Mouse (Mus musculus): Measurements from ENCODE around the gene Hist1h2ad. TPM values are rescaled to one million over a fixed set of nuclear protein-coding genes. Genes with fewer than 3 reads are reported as not detected.

Hist1h2ad gene
- polyA plus RNA-seq, 1 experiment from 2014 or later: 0.49 TPM

DNA sequence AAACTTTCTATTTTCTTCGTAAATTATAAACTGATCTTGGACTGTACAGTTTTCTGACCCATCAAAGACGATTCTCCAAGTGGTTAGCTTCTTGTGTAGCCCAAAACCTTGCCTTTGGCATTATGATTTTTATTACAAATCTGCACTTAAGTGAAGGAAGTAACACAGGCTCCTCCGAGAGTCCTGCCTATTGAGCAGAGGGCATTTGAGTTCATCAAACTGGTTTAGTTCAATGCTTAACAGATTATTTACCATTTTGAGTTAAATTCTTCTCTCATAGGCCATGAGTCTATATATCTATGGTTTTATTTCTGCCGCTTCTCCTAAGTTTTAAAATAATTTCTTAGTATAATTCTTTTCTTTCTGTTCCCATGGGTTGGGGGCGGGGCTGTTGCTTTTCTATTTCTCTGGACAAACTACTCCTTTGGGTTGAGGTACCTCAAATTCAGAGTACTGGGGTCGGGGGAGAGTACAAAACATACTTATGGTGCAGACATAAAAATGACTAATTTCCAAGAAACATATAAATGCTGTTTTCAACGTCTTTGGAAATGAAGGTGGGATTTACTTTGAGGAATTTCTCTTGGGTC, 48.8 kb downstream of the Hist1h2ad start:
- Histone ChIP-seq H3K9me3 (ENCODE audit: low read length) (no peaks in the 10 kb centered on the region), H3K4me3 (ENCODE audit: low read depth, low read length) (peak overlapping the region; percentile 69), H3K4me2 (replicated peaks; ENCODE audit: low read depth, low read length) (peak overlapping the region; percentile 94), H3K27ac (ENCODE audit: low read length) (peak overlapping the region; percentile 89), H3K4me1 (ENCODE audit: insufficient read depth, low read depth, low read length) (peaks cover 4% of the 10 kb centered on the region; the same call in 1 of the 2 replicates), H3K9ac (replicated peaks; ENCODE audit: low read depth) (peak overlapping the region; percentile 44; the same call in 1 of the 2 replicates), H3K36me3 (ENCODE audit: insufficient read depth, low read length) (no peaks in the 10 kb centered on the region), H3K27me3 (replicated peaks; ENCODE audit: insufficient read depth, low read length) (no peaks in the 10 kb centered on the region)
- peak; percentile 44 for DNase-seq (ENCODE audit: low spot score)
- TF ChIP-seq CTCF (IDR thresholded peaks at IDR 0.05): no peak
- TF ChIP-seq EP300 (IDR thresholded peaks at IDR 0.05): peak; percentile 20; the same call in 1 of the 2 replicates
- 22% methylated on average over 7 of the region's 7 CpGs for WGBS
- ATAC-seq: no peak

Small RNA genes lying within 50 kb of the gene (microRNA-seq; reads per million reads assigned to microRNA genes)
- gene Gm44297: not detected
- not detected for gene Gm44359
- gene Gm44394: not detected

Other genes starting within 250 kb of the Hist1h2ad start
- gene Zfp322a, start 205.2 kb upstream of the Hist1h2ad start, polyA plus RNA-seq (2015; fragmentation: Nextera tagmentation; extraction: Ambion mirVana): 27.1 and 30.9 TPM in 2 replicates
- 8.4 and 8.7 TPM in 2 replicates for gene Abt1, start 150.5 kb upstream of the Hist1h2ad start, polyA plus RNA-seq (2015; fragmentation: Nextera tagmentation; extraction: Ambion mirVana)
- gene Btn1a1, start 108.5 kb upstream of the Hist1h2ad start, polyA plus RNA-seq (2015; fragmentation: Nextera tagmentation; extraction: Ambion mirVana): 0.14 and 0.21 TPM in 2 replicates
- gene Btn2a2, start 85.5 kb upstream of the Hist1h2ad start, polyA plus RNA-seq (2015; fragmentation: Nextera tagmentation; extraction: Ambion mirVana): 0.06 and 0.07 TPM in 2 replicates
- gene Hist1h4h, start 43.3 kb upstream of the Hist1h2ad start, polyA plus RNA-seq (2015; fragmentation: Nextera tagmentation; extraction: Ambion mirVana): 5.5 and 7.0 TPM in 2 replicates
- gene Hist1h2af, start 40.5 kb upstream of the Hist1h2ad start, polyA plus RNA-seq (2015; fragmentation: Nextera tagmentation; extraction: Ambion mirVana): 1.3 and 1.7 TPM in 2 replicates
- gene Hist1h3g, start 39.0 kb upstream of the Hist1h2ad start, polyA plus RNA-seq (2015; fragmentation: Nextera tagmentation; extraction: Ambion mirVana): 0.30 and 0.80 TPM in 2 replicates
- gene Hist1h2bh, start 31.0 kb upstream of the Hist1h2ad start, polyA plus RNA-seq (2015; fragmentation: Nextera tagmentation; extraction: Ambion mirVana): 0.12 TPM in 1 of 2 replicates, not detected in the other
- 0.32 and 0.33 TPM in 2 replicates for gene Hist1h3f, start 30.3 kb upstream of the Hist1h2ad start, polyA plus RNA-seq (2015; fragmentation: Nextera tagmentation; extraction: Ambion mirVana)
- gene Hist1h4f, start 22.7 kb upstream of the Hist1h2ad start, polyA plus RNA-seq (2015; fragmentation: Nextera tagmentation; extraction: Ambion mirVana): 0.55 TPM in 1 of 2 replicates, not detected in the other
- gene Hist1h1d, start 21.1 kb upstream of the Hist1h2ad start, polyA plus RNA-seq (2015; fragmentation: Nextera tagmentation; extraction: Ambion mirVana): 0.11 TPM in 2 replicates
- 1.6 and 1.7 TPM in 2 replicates for gene Hist1h3e, start 12.0 kb upstream of the Hist1h2ad start, polyA plus RNA-seq (2015; fragmentation: Nextera tagmentation; extraction: Ambion mirVana)
- 7.1 and 7.9 TPM in 2 replicates for gene Hist1h2ae, start 3.2 kb upstream of the Hist1h2ad start, polyA plus RNA-seq (2015; fragmentation: Nextera tagmentation; extraction: Ambion mirVana)
- gene Hist1h2bg, start 3.0 kb upstream of the Hist1h2ad start, polyA plus RNA-seq (2015; fragmentation: Nextera tagmentation; extraction: Ambion mirVana): 1.3 and 1.9 TPM in 2 replicates
- gene Hist1h2bf, start 185 bp upstream of the Hist1h2ad start, polyA plus RNA-seq (2015; fragmentation: Nextera tagmentation; extraction: Ambion mirVana): 0.48 and 0.87 TPM in 2 replicates
- 0.62 and 1.3 TPM in 2 replicates for gene Hist1h3d, start 1.4 kb downstream of the Hist1h2ad start, polyA plus RNA-seq (2015; fragmentation: Nextera tagmentation; extraction: Ambion mirVana)
- gene Hist1h4d, start 7.2 kb downstream of the Hist1h2ad start, polyA plus RNA-seq (2015; fragmentation: Nextera tagmentation; extraction: Ambion mirVana): 31.4 and 36.9 TPM in 2 replicates
- gene Hist1h2be, start 46.7 kb downstream of the Hist1h2ad start, polyA plus RNA-seq (2015; fragmentation: Nextera tagmentation; extraction: Ambion mirVana): 0.44 and 0.86 TPM in 2 replicates
- gene Hist1h1e, start 48.2 kb downstream of the Hist1h2ad start, polyA plus RNA-seq (2015; fragmentation: Nextera tagmentation; extraction: Ambion mirVana): 7.8 and 9.9 TPM in 2 replicates
- gene Hist1h2ac, start 109.6 kb downstream of the Hist1h2ad start, polyA plus RNA-seq (2015; fragmentation: Nextera tagmentation; extraction: Ambion mirVana): 0.32 and 0.54 TPM in 2 replicates
- gene Hist1h2bc, start 109.8 kb downstream of the Hist1h2ad start, polyA plus RNA-seq (2015; fragmentation: Nextera tagmentation; extraction: Ambion mirVana): 67.5 and 69.5 TPM in 2 replicates
- gene Hist1h1t, start 121.4 kb downstream of the Hist1h2ad start, polyA plus RNA-seq (2015; fragmentation: Nextera tagmentation; extraction: Ambion mirVana): 0.13 TPM in 1 of 2 replicates, not detected in the other
- 3.7 and 3.9 TPM in 2 replicates for gene Hist1h4c, start 124.1 kb downstream of the Hist1h2ad start, polyA plus RNA-seq (2015; fragmentation: Nextera tagmentation; extraction: Ambion mirVana)
- 25.3 and 26.3 TPM in 2 replicates for gene Hfe, start 136.5 kb downstream of the Hist1h2ad start, polyA plus RNA-seq (2015; fragmentation: Nextera tagmentation; extraction: Ambion mirVana)
- 38.9 and 43.3 TPM in 2 replicates for gene Hist1h1c, start 164.4 kb downstream of the Hist1h2ad start, polyA plus RNA-seq (2015; fragmentation: Nextera tagmentation; extraction: Ambion mirVana)
- 0.27 TPM in 1 of 2 replicates, not detected in the other for gene Hist1h3c, start 171.2 kb downstream of the Hist1h2ad start, polyA plus RNA-seq (2015; fragmentation: Nextera tagmentation; extraction: Ambion mirVana)
- 0.99 TPM in 1 of 2 replicates, not detected in the other for gene Hist1h2bb, start 172.4 kb downstream of the Hist1h2ad start, polyA plus RNA-seq (2015; fragmentation: Nextera tagmentation; extraction: Ambion mirVana)
- 5.3 and 6.1 TPM in 2 replicates for gene Hist1h2ab, start 176.7 kb downstream of the Hist1h2ad start, polyA plus RNA-seq (2015; fragmentation: Nextera tagmentation; extraction: Ambion mirVana)
- 2.6 and 3.0 TPM in 2 replicates for gene Hist1h3b, start 177.9 kb downstream of the Hist1h2ad start, polyA plus RNA-seq (2015; fragmentation: Nextera tagmentation; extraction: Ambion mirVana)
- gene Hist1h4b, start 182.6 kb downstream of the Hist1h2ad start, polyA plus RNA-seq (2015; fragmentation: Nextera tagmentation; extraction: Ambion mirVana): 0.57 and 0.73 TPM in 2 replicates
- gene Hist1h4a, start 186.8 kb downstream of the Hist1h2ad start, polyA plus RNA-seq (2015; fragmentation: Nextera tagmentation; extraction: Ambion mirVana): 0.26 and 0.38 TPM in 2 replicates
- 1.4 and 1.7 TPM in 2 replicates for gene Hist1h3a, start 188.0 kb downstream of the Hist1h2ad start, polyA plus RNA-seq (2015; fragmentation: Nextera tagmentation; extraction: Ambion mirVana)
- gene Hist1h1a, start 189.3 kb downstream of the Hist1h2ad start, polyA plus RNA-seq (2015; fragmentation: Nextera tagmentation; extraction: Ambion mirVana): 0.33 and 0.64 TPM in 2 replicates
- not detected in 2 replicates for gene Trim38, start 195.5 kb downstream of the Hist1h2ad start, polyA plus RNA-seq (2015; fragmentation: Nextera tagmentation; extraction: Ambion mirVana)
- gene Slc17a2, start 232.6 kb downstream of the Hist1h2ad start, polyA plus RNA-seq (2015; fragmentation: Nextera tagmentation; extraction: Ambion mirVana): 1.4 and 3.4 TPM in 2 replicates

All from lung, postnatal 0 days (tissue).